11 mouse cellular contexts compared by ENCODE assay signal in genomic region chr17:36226921-36227320, GRCm38 (mm10). TPM values are rescaled to one million over a fixed set of nuclear protein-coding genes. Genes with fewer than 3 reads are reported as not detected.
DNase-seq lines count a peak whose midpoint lies in the region.
"Had no signal": no experiment of that assay in that cellular context is flagged by ENCODE, and none has a peak within 500 bp of the region (broad histone marks: within the 10 kb centered on the region; RNA-seq: fewer than 3 reads in every experiment).

No protein-coding gene starts in this region.

- H3K27ac ChIP-seq in heart, embryonic 10.5 days = no peak overlapping the region
- H3K27ac ChIP-seq: heart, embryonic 15.5 days; lung, embryonic 15.5 days had no signal

- peaks cover 24% of the 10 kb centered on the region for H3K27me3 ChIP-seq in heart, embryonic 10.5 days (ENCODE audit: insufficient read depth, poor library complexity, severe bottlenecking)

- H3K36me3 ChIP-seq in heart, embryonic 10.5 days = no peaks in the 10 kb centered on the region
- H3K36me3 ChIP-seq: heart, embryonic 15.5 days; lung, embryonic 15.5 days had no signal

- 18% methylated on average over 8 of the region's 8 CpGs for WGBS in heart, embryonic 10.5 days

- no peaks in the 10 kb centered on the region for H3K9me3 ChIP-seq in heart, embryonic 10.5 days
- H3K9me3 ChIP-seq: heart, embryonic 15.5 days; lung, embryonic 15.5 days had no signal

- H3K4me3 ChIP-seq in heart, embryonic 10.5 days = no peak overlapping the region
- H3K4me3 ChIP-seq: heart, embryonic 15.5 days; lung, embryonic 15.5 days had no signal

- peaks cover 14% of the 10 kb centered on the region for H3K4me1 ChIP-seq in heart, embryonic 10.5 days

- peak; percentile 72 for DNase-seq in heart, embryonic 10.5 days (ENCODE audit: low spot score)
- DNase-seq in heart, adult 9 months (ENCODE audit: low spot score in 2 of 2) = no peak
- DNase-seq in urinary bladder, postnatal 14 days (ENCODE audit: low spot score) = peak; percentile 28
- DNase-seq in urinary bladder, postnatal 4 days (ENCODE audit: low spot score in 2 of 2) = no peak
- DNase-seq in lung, postnatal 14 days = peak; percentile 15
- peak; percentile 72 for DNase-seq in thymus, postnatal 4 days
- no peak for DNase-seq in frontal cortex, postnatal 25 days (ENCODE audit: low spot score in 2 of 2)
- DNase-seq in cerebellum, adult 9-10 months = no peak

RNA-seq across cellular contexts. Expression of gene Rpp21, which starts 30.9 kb away (rescaled TPM):
- polyA plus RNA-seq in heart, embryonic 10.5 days (2016; fragmentation: Nextera tagmentation; extraction: Ambion mirVana) = 106 and 108 TPM in 2 replicates

RNA-seq across cellular contexts. Expression of gene H2-T3, which starts 36.8 kb away (rescaled TPM):
- not detected in 2 replicates for polyA plus RNA-seq in heart, embryonic 10.5 days (2016; fragmentation: Nextera tagmentation; extraction: Ambion mirVana)
- polyA plus RNA-seq: heart, embryonic 15.5 days had no signal

RNA-seq across cellular contexts. Expression of gene Trim39, which starts 45.1 kb away (rescaled TPM):
- polyA plus RNA-seq in heart, embryonic 10.5 days (2016; fragmentation: Nextera tagmentation; extraction: Ambion mirVana) = 11.7 and 13.7 TPM in 2 replicates

RNA-seq across cellular contexts. Expression of gene Gm8909, which starts 58.6 kb away (rescaled TPM):
- 0.40 TPM in 1 of 2 replicates, not detected in the other for polyA plus RNA-seq in heart, embryonic 10.5 days (2016; fragmentation: Nextera tagmentation; extraction: Ambion mirVana)

RNA-seq across cellular contexts. Expression of gene H2-M10.2, which starts 59.4 kb away (rescaled TPM):
- not detected in 2 replicates for polyA plus RNA-seq in heart, embryonic 10.5 days (2016; fragmentation: Nextera tagmentation; extraction: Ambion mirVana)
- polyA plus RNA-seq: heart, embryonic 15.5 days; large intestine, adult 2 months had no signal

Comparison
In these comparisons a context has a peak if more than half of its experiments do, and no peak if none do; other contexts are left out.
1. DNase-seq: peak in heart, embryonic 10.5 days (single experiment), urinary bladder, postnatal 14 days (single experiment), lung, postnatal 14 days (single experiment) and thymus, postnatal 4 days (single experiment); none in heart, adult 9 months (0 of 2), urinary bladder, postnatal 4 days (0 of 2), frontal cortex, postnatal 25 days (0 of 2) and cerebellum, adult 9-10 months (single experiment).